In genomic region chr6:11927485-11927884, GRCm38 (mm10) we compare ENCODE assay signal across 10 mouse cellular contexts. TPM values are rescaled to one million over a fixed set of nuclear protein-coding genes. Genes with fewer than 3 reads are reported as not detected.
DNase-seq lines count a peak whose midpoint lies in the region; ATAC-seq lines count a peak whose summit lies in the region.
"Had no signal": no experiment of that assay in that cellular context is flagged by ENCODE, and none has a peak within 500 bp of the region (broad histone marks: within the 10 kb centered on the region; RNA-seq: fewer than 3 reads in every experiment).

No protein-coding gene starts in this region.

- H3K4me3 ChIP-seq in intestine, embryonic 14.5 days (ENCODE audit: low read depth, low read length), result peak overlapping the region; percentile 92; the same call in 1 of the 2 replicates
- no peak overlapping the region for H3K4me3 ChIP-seq in intestine, embryonic 15.5 days (replicated peaks)
- peak overlapping the region; percentile 91; the same call in 1 of the 2 replicates for H3K4me3 ChIP-seq in embryonic facial prominence, embryonic 10.5 days
- H3K4me3 ChIP-seq in hindbrain, embryonic 12.5 days, result no peak overlapping the region
- no peak overlapping the region for H3K4me3 ChIP-seq in midbrain, embryonic 11.5 days (ENCODE audit: low read depth, low read length)

- H3K27me3 ChIP-seq in intestine, embryonic 14.5 days (replicated peaks; ENCODE audit: control insufficient read depth, insufficient read depth, low read length), result no peaks in the 10 kb centered on the region
- no peaks in the 10 kb centered on the region for H3K27me3 ChIP-seq in intestine, embryonic 15.5 days (replicated peaks)
- H3K27me3 ChIP-seq in embryonic facial prominence, embryonic 10.5 days (replicated peaks; ENCODE audit: low read depth, poor library complexity, severe bottlenecking), result no peaks in the 10 kb centered on the region
- no peaks in the 10 kb centered on the region for H3K27me3 ChIP-seq in hindbrain, embryonic 12.5 days
- no peaks in the 10 kb centered on the region for H3K27me3 ChIP-seq in midbrain, embryonic 11.5 days (ENCODE audit: control insufficient read depth, insufficient read depth, low read length)
- H3K27me3 ChIP-seq: CH12.LX had no signal

- no peak overlapping the region for H3K27ac ChIP-seq in intestine, embryonic 14.5 days (ENCODE audit: low read depth)
- H3K27ac ChIP-seq in intestine, embryonic 15.5 days, result no peak overlapping the region
- H3K27ac ChIP-seq in embryonic facial prominence, embryonic 10.5 days (replicated peaks), result no peak overlapping the region
- no peak overlapping the region for H3K27ac ChIP-seq in hindbrain, embryonic 12.5 days
- no peak overlapping the region for H3K27ac ChIP-seq in midbrain, embryonic 11.5 days (ENCODE audit: low read depth, low read length)

- WGBS in intestine, embryonic 14.5 days, result 81% methylated on average over 6 of the region's 6 CpGs
- 77% methylated on average over 6 of the region's 6 CpGs for WGBS in intestine, embryonic 15.5 days
- 88% methylated on average over 6 of the region's 6 CpGs for WGBS in embryonic facial prominence, embryonic 10.5 days
- WGBS in hindbrain, embryonic 12.5 days, result 89% methylated on average over 6 of the region's 6 CpGs
- 80% methylated on average over 6 of the region's 6 CpGs for WGBS in midbrain, embryonic 11.5 days

- no peak overlapping the region for H3K9ac ChIP-seq in intestine, embryonic 14.5 days (ENCODE audit: low read length)
- no peak overlapping the region for H3K9ac ChIP-seq in intestine, embryonic 15.5 days
- no peak overlapping the region for H3K9ac ChIP-seq in hindbrain, embryonic 12.5 days
- peak overlapping the region; percentile 97; the same call in 1 of the 2 replicates for H3K9ac ChIP-seq in midbrain, embryonic 11.5 days (ENCODE audit: low read length)

- ATAC-seq in intestine, embryonic 14.5 days (replicated peaks; ENCODE audit: low FRiP score, low TSS enrichment, low read depth), result no peak
- no peak for ATAC-seq in intestine, embryonic 15.5 days
- ATAC-seq in hindbrain, embryonic 12.5 days (ENCODE audit: low FRiP score), result no peak
- no peak for ATAC-seq in midbrain, embryonic 11.5 days (ENCODE audit: low FRiP score)
- no peak for ATAC-seq in frontal cortex, adult (ENCODE audit: low TSS enrichment)

- peaks cover 12% of the 10 kb centered on the region for H3K4me1 ChIP-seq in intestine, embryonic 14.5 days (replicated peaks; ENCODE audit: control insufficient read depth, insufficient read depth, low read length)
- peaks cover 6% of the 10 kb centered on the region; the same call in 1 of the 2 replicates for H3K4me1 ChIP-seq in intestine, embryonic 15.5 days (replicated peaks)
- H3K4me1 ChIP-seq in embryonic facial prominence, embryonic 10.5 days, result peaks cover 12% of the 10 kb centered on the region
- peaks cover 22% of the 10 kb centered on the region for H3K4me1 ChIP-seq in hindbrain, embryonic 12.5 days
- H3K4me1 ChIP-seq in midbrain, embryonic 11.5 days (ENCODE audit: control insufficient read depth, insufficient read depth, low read length), result peaks cover 9% of the 10 kb centered on the region; the same call in 1 of the 2 replicates

- H3K36me3 ChIP-seq in intestine, embryonic 14.5 days (ENCODE audit: control insufficient read depth, insufficient read depth, low read length), result peaks cover 17% of the 10 kb centered on the region; the same call in 1 of the 2 replicates
- no peaks in the 10 kb centered on the region for H3K36me3 ChIP-seq in intestine, embryonic 15.5 days
- peaks cover 32% of the 10 kb centered on the region for H3K36me3 ChIP-seq in embryonic facial prominence, embryonic 10.5 days (replicated peaks)
- peaks cover 9% of the 10 kb centered on the region; the same call in 1 of the 2 replicates for H3K36me3 ChIP-seq in hindbrain, embryonic 12.5 days
- peaks cover 6% of the 10 kb centered on the region; the same call in 1 of the 2 replicates for H3K36me3 ChIP-seq in midbrain, embryonic 11.5 days (ENCODE audit: control insufficient read depth, insufficient read depth, low read length)

- DNase-seq in intestine, embryonic 14.5 days (ENCODE audit: low spot score), result no peak
- DNase-seq in embryonic facial prominence, embryonic 10.5 days (ENCODE audit: low spot score), result no peak
- DNase-seq in midbrain, embryonic 11.5 days (ENCODE audit: low spot score, missing footprints), result no peak
- no peak for DNase-seq in urinary bladder, postnatal 4 days (ENCODE audit: low spot score in 2 of 2)
- DNase-seq in cerebellum, adult 8-10 months, result no peak
- DNase-seq: cerebellum, adult 18-20 months had no signal

- H3K9me3 ChIP-seq in intestine, embryonic 14.5 days (ENCODE audit: control insufficient read depth, low read length), result no peaks in the 10 kb centered on the region
- H3K9me3 ChIP-seq in intestine, embryonic 15.5 days, result no peaks in the 10 kb centered on the region
- no peaks in the 10 kb centered on the region; the same call in 1 of the 2 replicates for H3K9me3 ChIP-seq in embryonic facial prominence, embryonic 10.5 days
- H3K9me3 ChIP-seq in hindbrain, embryonic 12.5 days (replicated peaks), result no peaks in the 10 kb centered on the region
- H3K9me3 ChIP-seq in midbrain, embryonic 11.5 days (ENCODE audit: control insufficient read depth, low read length), result peaks cover 3% of the 10 kb centered on the region; the same call in 1 of the 2 replicates

- H3K4me2 ChIP-seq in intestine, embryonic 14.5 days (ENCODE audit: low read length), result peak overlapping the region; percentile 78
- no peak overlapping the region for H3K4me2 ChIP-seq in intestine, embryonic 15.5 days (replicated peaks)
- peak overlapping the region; percentile 63 for H3K4me2 ChIP-seq in hindbrain, embryonic 12.5 days (replicated peaks)
- H3K4me2 ChIP-seq in midbrain, embryonic 11.5 days, result peak overlapping the region; percentile 73

RNA-seq across cellular contexts. Expression of gene Phf14, which starts 19.9 kb away (rescaled TPM):
- polyA plus RNA-seq in intestine, embryonic 14.5 days (2014; fragmentation: Nextera tagmentation; extraction: Ambion mirVana), result 71.1 and 73.5 TPM in 2 replicates
- 49.7 and 51.3 TPM in 2 replicates for polyA plus RNA-seq in intestine, embryonic 15.5 days (2015; fragmentation: Nextera tagmentation; extraction: Ambion mirVana)
- polyA plus RNA-seq in embryonic facial prominence, embryonic 10.5 days (2016; fragmentation: Nextera tagmentation; extraction: Ambion mirVana), result 66.0 and 79.0 TPM in 2 replicates
- polyA plus RNA-seq in hindbrain, embryonic 12.5 days (2016; fragmentation: Nextera tagmentation; extraction: Ambion mirVana), result 108 and 120 TPM in 2 replicates
- 94.4 and 96.3 TPM in 2 replicates for polyA plus RNA-seq in midbrain, embryonic 11.5 days (2014; fragmentation: Nextera tagmentation; extraction: Ambion mirVana)

RNA-seq across cellular contexts. Expression of gene Ndufa4, which starts 20.2 kb away (rescaled TPM):
- polyA plus RNA-seq in intestine, embryonic 14.5 days (2014; fragmentation: Nextera tagmentation; extraction: Ambion mirVana), result 1,066 and 1,132 TPM in 2 replicates
- polyA plus RNA-seq in intestine, embryonic 15.5 days (2015; fragmentation: Nextera tagmentation; extraction: Ambion mirVana), result 1,137 TPM in 2 replicates
- polyA plus RNA-seq in embryonic facial prominence, embryonic 10.5 days (2016; fragmentation: Nextera tagmentation; extraction: Ambion mirVana), result 832 and 844 TPM in 2 replicates
- 718 and 790 TPM in 2 replicates for polyA plus RNA-seq in hindbrain, embryonic 12.5 days (2016; fragmentation: Nextera tagmentation; extraction: Ambion mirVana)
- 765 and 832 TPM in 2 replicates for polyA plus RNA-seq in midbrain, embryonic 11.5 days (2014; fragmentation: Nextera tagmentation; extraction: Ambion mirVana)

Comparison
In these comparisons a context has a peak if more than half of its experiments do, and no peak if none do; other contexts are left out.
1. H3K4me3 ChIP-seq: peak in intestine, embryonic 14.5 days (single experiment) and embryonic facial prominence, embryonic 10.5 days (single experiment); none in intestine, embryonic 15.5 days (single experiment), hindbrain, embryonic 12.5 days (single experiment) and midbrain, embryonic 11.5 days (single experiment).